ENCODE assay signal across 14 mouse cellular contexts in genomic region chr11:101936421-101936820, GRCm38 (mm10). TPM values are rescaled to one million over a fixed set of nuclear protein-coding genes. Genes with fewer than 3 reads are reported as not detected.
DNase-seq lines count a peak whose midpoint lies in the region; ATAC-seq lines count a peak whose summit lies in the region.
"Had no signal": no experiment of that assay in that cellular context is flagged by ENCODE, and none has a peak within 500 bp of the region (broad histone marks: within the 10 kb centered on the region; RNA-seq: fewer than 3 reads in every experiment).

No protein-coding gene starts in this region.

- no peaks in the 10 kb centered on the region for H3K36me3 ChIP-seq in midbrain, embryonic 10.5 days
- H3K36me3 ChIP-seq in midbrain, embryonic 16.5 days (ENCODE audit: control insufficient read depth, insufficient read depth, low read length), result no peaks in the 10 kb centered on the region
- H3K36me3 ChIP-seq in hindbrain, embryonic 14.5 days (replicated peaks; ENCODE audit: control insufficient read depth, insufficient read depth), result no peaks in the 10 kb centered on the region

- no peak overlapping the region for H3K9ac ChIP-seq in midbrain, embryonic 16.5 days (ENCODE audit: low read depth, low read length)
- H3K9ac ChIP-seq in hindbrain, embryonic 14.5 days, result no peak overlapping the region

- no peak overlapping the region for H3K27ac ChIP-seq in midbrain, embryonic 10.5 days (replicated peaks)
- H3K27ac ChIP-seq in midbrain, embryonic 16.5 days (ENCODE audit: low read length), result no peak overlapping the region
- no peak overlapping the region for H3K27ac ChIP-seq in hindbrain, embryonic 14.5 days

- WGBS in midbrain, embryonic 10.5 days, result 27% methylated on average over 7 of the region's 7 CpGs
- WGBS in midbrain, embryonic 16.5 days, result 34% methylated on average over 7 of the region's 7 CpGs
- 32% methylated on average over 7 of the region's 7 CpGs for WGBS in hindbrain, embryonic 14.5 days

- peaks cover 38% of the 10 kb centered on the region for H3K4me1 ChIP-seq in midbrain, embryonic 10.5 days
- peaks cover 9% of the 10 kb centered on the region for H3K4me1 ChIP-seq in midbrain, embryonic 16.5 days (ENCODE audit: control insufficient read depth, insufficient read depth, low read length)
- no peaks in the 10 kb centered on the region; the same call in 1 of the 2 replicates for H3K4me1 ChIP-seq in hindbrain, embryonic 14.5 days (replicated peaks; ENCODE audit: control insufficient read depth, insufficient read depth, low read length)

- H3K9me3 ChIP-seq in midbrain, embryonic 10.5 days (replicated peaks), result no peaks in the 10 kb centered on the region
- no peaks in the 10 kb centered on the region for H3K9me3 ChIP-seq in midbrain, embryonic 16.5 days (replicated peaks; ENCODE audit: control insufficient read depth, low read length, poor library complexity, severe bottlenecking)
- H3K9me3 ChIP-seq in hindbrain, embryonic 14.5 days (ENCODE audit: control insufficient read depth, low read length), result no peaks in the 10 kb centered on the region
- H3K9me3 ChIP-seq: megakaryocyte, embryonic 14.5 days had no signal

- H3K4me2 ChIP-seq in midbrain, embryonic 16.5 days (ENCODE audit: low read length), result no peak overlapping the region
- peak overlapping the region; percentile 81 for H3K4me2 ChIP-seq in hindbrain, embryonic 14.5 days (replicated peaks)

- peak; percentile 91 for DNase-seq in heart, adult 11 months
- DNase-seq in heart, adult 8-10 months (ENCODE audit: low spot score), result no peak
- DNase-seq in midbrain, embryonic 10.5 days (ENCODE audit: low spot score), result no peak
- no peak for DNase-seq in hindbrain, embryonic 14.5 days (ENCODE audit: low spot score)
- peak; percentile 40 for DNase-seq in retina, postnatal 1 day
- no peak for DNase-seq in ovary, postnatal 36 days (ENCODE audit: low spot score)
- no peak for DNase-seq in ovary, postnatal 14 days (ENCODE audit: low spot score)

- peak overlapping the region; percentile 56 for H3K4me3 ChIP-seq in midbrain, embryonic 10.5 days
- H3K4me3 ChIP-seq in midbrain, embryonic 16.5 days (ENCODE audit: low read depth, low read length), result no peak overlapping the region
- H3K4me3 ChIP-seq in hindbrain, embryonic 14.5 days (replicated peaks; ENCODE audit: low read length), result no peak overlapping the region

- ATAC-seq in midbrain, embryonic 16.5 days, result no peak
- no peak for ATAC-seq in hindbrain, embryonic 14.5 days (ENCODE audit: low FRiP score)

- H3K27me3 ChIP-seq in midbrain, embryonic 10.5 days (ENCODE audit: low read depth, poor library complexity, severe bottlenecking), result peaks cover 69% of the 10 kb centered on the region
- H3K27me3 ChIP-seq in midbrain, embryonic 16.5 days (ENCODE audit: control insufficient read depth, insufficient read depth, low read depth, low read length), result no peaks in the 10 kb centered on the region
- H3K27me3 ChIP-seq in hindbrain, embryonic 14.5 days (ENCODE audit: control insufficient read depth, insufficient read depth, low read length), result peaks cover 4% of the 10 kb centered on the region; the same call in 1 of the 2 replicates

RNA-seq across cellular contexts. Expression of gene Sost, which starts 30.4 kb away (rescaled TPM):
- 1 to 10 TPM in 3 of 4 experiments, under 1 TPM in 1; 0.65 to 1.9 (median 1.2) TPM for total RNA-seq in heart, adult 8-10 months (2022)
- 0.25 and 0.26 TPM in 2 replicates for polyA plus RNA-seq in midbrain, embryonic 10.5 days (2016; fragmentation: Nextera tagmentation; extraction: Ambion mirVana)
- 0.10 TPM in 1 of 2 replicates, not detected in the other for polyA plus RNA-seq in midbrain, embryonic 16.5 days (2015; fragmentation: Nextera tagmentation; extraction: Ambion mirVana)
- polyA plus RNA-seq in hindbrain, embryonic 14.5 days (2014; fragmentation: Nextera tagmentation; extraction: Ambion mirVana), result not detected in 2 replicates

RNA-seq across cellular contexts. Expression of gene Meox1, which starts 42.2 kb away (rescaled TPM):
- total RNA-seq in heart, adult 8-10 months (2022), result 1 to 10 TPM; 3.7 to 6.6 (median 6.3) TPM
- polyA plus RNA-seq in midbrain, embryonic 10.5 days (2016; fragmentation: Nextera tagmentation; extraction: Ambion mirVana), result 0.11 and 0.30 TPM in 2 replicates
- 0.80 and 0.89 TPM in 2 replicates for polyA plus RNA-seq in midbrain, embryonic 16.5 days (2015; fragmentation: Nextera tagmentation; extraction: Ambion mirVana)
- 0.63 and 0.90 TPM in 2 replicates for polyA plus RNA-seq in hindbrain, embryonic 14.5 days (2014; fragmentation: Nextera tagmentation; extraction: Ambion mirVana)

RNA-seq across cellular contexts. Expression of gene Cfap97d1, which starts 47.7 kb away (rescaled TPM):
- not detected for total RNA-seq in heart, adult 8-10 months (2022)
- polyA plus RNA-seq in midbrain, embryonic 10.5 days (2016; fragmentation: Nextera tagmentation; extraction: Ambion mirVana), result not detected in 2 replicates
- polyA plus RNA-seq in midbrain, embryonic 16.5 days (2015; fragmentation: Nextera tagmentation; extraction: Ambion mirVana), result not detected in 2 replicates
- not detected in 2 replicates for polyA plus RNA-seq in hindbrain, embryonic 14.5 days (2014; fragmentation: Nextera tagmentation; extraction: Ambion mirVana)
- total RNA-seq: left cerebral cortex, postnatal 36 days had no signal
- polyA plus RNA-seq: C2C12; cortical plate, adult 2 months; frontal cortex, adult 2 months; heart, embryonic 16.5 days had no signal

RNA-seq across cellular contexts. Expression of gene Dusp3, which starts 50.4 kb away (rescaled TPM):
- 100 to 1,000 TPM; 107 to 186 (median 147) TPM for total RNA-seq in heart, adult 8-10 months (2022)
- polyA plus RNA-seq in midbrain, embryonic 10.5 days (2016; fragmentation: Nextera tagmentation; extraction: Ambion mirVana), result 12.2 and 13.1 TPM in 2 replicates
- 25.6 and 29.7 TPM in 2 replicates for polyA plus RNA-seq in midbrain, embryonic 16.5 days (2015; fragmentation: Nextera tagmentation; extraction: Ambion mirVana)
- polyA plus RNA-seq in hindbrain, embryonic 14.5 days (2014; fragmentation: Nextera tagmentation; extraction: Ambion mirVana), result 24.0 and 24.7 TPM in 2 replicates

Comparison
In these comparisons a context has a peak if more than half of its experiments do, and no peak if none do; other contexts are left out.
1. DNase-seq: peak in heart, adult 11 months (single experiment) and retina, postnatal 1 day (single experiment); none in heart, adult 8-10 months (single experiment), midbrain, embryonic 10.5 days (single experiment), hindbrain, embryonic 14.5 days (single experiment), ovary, postnatal 36 days (single experiment) and ovary, postnatal 14 days (single experiment).